Mouse (Mus musculus) forebrain, postnatal 0 days (tissue): ENCODE measurements around the gene Mki67. TPM values are rescaled to one million over a fixed set of nuclear protein-coding genes. Genes with fewer than 3 reads are reported as not detected.

ENCODE experiments used
- ATAC-seq: fragments of 200-750 bp; cut with Nextera tagmentation; 2 replicates; pipeline ENCODE4 v1.8.0; 2017; ENCODE audit warnings: mild to moderate bottlenecking, moderate library complexity
- DNase-seq: peaks from one replicate; pipeline ENCODE4 v3.0.0-alpha.2; 2015
- H3K27ac ChIP-seq: fragments of 300-500 bp; sonication (generic); 2 replicates; pipeline ENCODE4 v1.5.1; 2014; ENCODE audit warnings: low read depth, mild to moderate bottlenecking, antibody characterized with exemption, low read length, moderate library complexity, mixed read lengths
- H3K27me3 ChIP-seq: fragments of 300-500 bp; sonication (generic); 2 replicates; pipeline ENCODE4 v1.6.1; 2014; ENCODE audit warnings: mild to moderate bottlenecking, low read length, mixed read lengths; ENCODE audit not compliant: insufficient read depth
- H3K36me3 ChIP-seq: fragments of 300-500 bp; sonication (generic); 2 replicates; pipeline ENCODE4 v1.6.1; 2014; ENCODE audit warnings: mild to moderate bottlenecking, moderate library complexity; ENCODE audit not compliant: insufficient read depth
- H3K4me1 ChIP-seq: fragments of 300-500 bp; sonication (generic); 2 replicates; pipeline ENCODE4 v1.6.1; 2014; ENCODE audit warnings: antibody characterized with exemption; ENCODE audit not compliant: insufficient read depth
- H3K4me2 ChIP-seq: fragments of 300-500 bp; sonication (generic); 2 replicates; pipeline ENCODE4 v1.6.1; 2014; ENCODE audit warnings: low read depth, mild to moderate bottlenecking, moderate library complexity
- H3K4me3 ChIP-seq: fragments of 300-500 bp; sonication (generic); 2 replicates; pipeline ENCODE4 v1.5.1; 2014; ENCODE audit warnings: low read depth, low read length, mixed read lengths
- H3K9ac ChIP-seq: fragments of 300-500 bp; sonication (generic); 2 replicates; pipeline ENCODE4 v1.6.1; 2014; ENCODE audit warnings: mild to moderate bottlenecking
- H3K9me3 ChIP-seq: fragments of 300-500 bp; sonication (generic); 2 replicates; pipeline ENCODE4 v1.6.1; 2016; ENCODE audit warnings: low read length
- CTCF ChIP-seq: sonication (generic); IDR thresholded peaks from 2 replicates; pipeline ENCODE4 v1.5.1; 2016; ENCODE audit warnings: antibody characterized with exemption, control low read depth, low read depth
- WGBS: fragments of 180-500 bp; shearing (Covaris S2); extraction: QIAGEN DNeasy Blood & Tissue Kit; methylation state at CpG from one replicate; pipeline ENCODE4 v1.1.7; 2014; 5-methylcytosine and 5-hydroxymethylcytosine counted together
- polyA plus RNA-seq: library from polyadenylated mRNA; unstranded; fragments of >200 nt; fragmentation: Nextera tagmentation; extraction: Ambion mirVana; gene quantifications from 2 replicates; pipeline ENCODE4 v1.2.1, GENCODE M21; 2015
- total RNA-seq: library from RNA; depleted of rRNA; stranded (reverse); fragments of >200 nt; gene quantifications from 2 replicates; pipeline ENCODE4 v1.2.3, GENCODE M21; 2014

Mki67 gene
- total and polyA plus RNA-seq, 2 experiments from 2014 or later: 4.0 to 15.8 TPM

GRCm38 (mm10) chr7:135734379-135734778 is 18.2 kb upstream of the Mki67 start:
- no peaks in the 10 kb centered on the region for H3K27me3 ChIP-seq
- DNase-seq: no peak
- H3K4me3 ChIP-seq: no peak overlapping the region
- H3K36me3 ChIP-seq: no peaks in the 10 kb centered on the region
- no peak overlapping the region for H3K9ac ChIP-seq
- ATAC-seq: no peak
- no peaks in the 10 kb centered on the region for H3K9me3 ChIP-seq
- H3K27ac ChIP-seq: no peak overlapping the region
- 92% methylated on average over 5 of the region's 5 CpGs for WGBS
- TF ChIP-seq CTCF: no peak
- no peak overlapping the region for H3K4me2 ChIP-seq
- no peaks in the 10 kb centered on the region for H3K4me1 ChIP-seq

DNA sequence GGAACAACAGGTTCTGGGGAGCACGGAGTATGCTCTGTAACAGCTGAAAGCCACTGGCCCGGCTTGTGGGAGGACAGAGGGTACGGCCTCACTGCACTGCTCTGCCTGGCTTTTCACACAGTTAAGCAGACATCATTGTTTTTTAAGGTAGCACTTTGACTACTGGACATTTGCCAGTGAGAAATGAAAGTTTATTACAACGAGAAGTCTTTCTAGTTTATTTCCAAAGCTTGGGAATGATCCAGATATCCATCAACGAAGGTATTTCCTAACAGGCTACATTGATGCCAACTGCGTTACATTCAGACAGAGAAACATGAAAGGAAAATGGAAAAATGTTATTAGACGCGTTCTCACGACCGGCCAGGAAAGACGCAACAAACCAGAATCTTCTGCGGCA is 11.9 kb upstream of the Mki67 start:
- no peaks in the 10 kb centered on the region for H3K9me3 ChIP-seq
- no peaks in the 10 kb centered on the region for H3K27me3 ChIP-seq
- H3K36me3 ChIP-seq: no peaks in the 10 kb centered on the region
- DNase-seq: no peak
- 91% methylated on average over 12 of the region's 12 CpGs for WGBS
- no peak overlapping the region for H3K4me3 ChIP-seq
- TF ChIP-seq CTCF: no peak
- H3K9ac ChIP-seq: no peak overlapping the region
- no peak for ATAC-seq
- no peaks in the 10 kb centered on the region for H3K4me1 ChIP-seq
- H3K27ac ChIP-seq: no peak overlapping the region
- no peak overlapping the region for H3K4me2 ChIP-seq

GRCm38 (mm10) chr7:135726707-135727106 is 10.5 kb upstream of the Mki67 start:
- DNase-seq (no peak), ATAC-seq (no peak)
- no peak overlapping the region for H3K4me3 ChIP-seq
- no peaks in the 10 kb centered on the region for H3K9me3 ChIP-seq
- no peak for TF ChIP-seq CTCF
- H3K36me3 ChIP-seq: no peaks in the 10 kb centered on the region
- WGBS: 77% methylated on average over 1 of the region's 1 CpGs
- no peak overlapping the region for H3K4me2 ChIP-seq
- H3K9ac ChIP-seq: no peak overlapping the region
- H3K27ac ChIP-seq: no peak overlapping the region
- H3K27me3 ChIP-seq: no peaks in the 10 kb centered on the region
- no peaks in the 10 kb centered on the region for H3K4me1 ChIP-seq

GRCm38 (mm10) chr7:135723672-135724341 is 7.6 kb upstream of the Mki67 start:
- no peaks in the 10 kb centered on the region for H3K4me1 ChIP-seq
- 68% methylated on average over 6 of the region's 6 CpGs for WGBS
- DNase-seq (no peak), ATAC-seq (no peak)
- H3K36me3 ChIP-seq: no peaks in the 10 kb centered on the region
- TF ChIP-seq CTCF: no peak
- no peak overlapping the region for H3K4me2 ChIP-seq
- no peaks in the 10 kb centered on the region for H3K27me3 ChIP-seq
- H3K4me3 ChIP-seq: no peak overlapping the region
- no peak overlapping the region for H3K27ac ChIP-seq
- H3K9me3 ChIP-seq: no peaks in the 10 kb centered on the region
- H3K9ac ChIP-seq: no peak overlapping the region

DNA sequence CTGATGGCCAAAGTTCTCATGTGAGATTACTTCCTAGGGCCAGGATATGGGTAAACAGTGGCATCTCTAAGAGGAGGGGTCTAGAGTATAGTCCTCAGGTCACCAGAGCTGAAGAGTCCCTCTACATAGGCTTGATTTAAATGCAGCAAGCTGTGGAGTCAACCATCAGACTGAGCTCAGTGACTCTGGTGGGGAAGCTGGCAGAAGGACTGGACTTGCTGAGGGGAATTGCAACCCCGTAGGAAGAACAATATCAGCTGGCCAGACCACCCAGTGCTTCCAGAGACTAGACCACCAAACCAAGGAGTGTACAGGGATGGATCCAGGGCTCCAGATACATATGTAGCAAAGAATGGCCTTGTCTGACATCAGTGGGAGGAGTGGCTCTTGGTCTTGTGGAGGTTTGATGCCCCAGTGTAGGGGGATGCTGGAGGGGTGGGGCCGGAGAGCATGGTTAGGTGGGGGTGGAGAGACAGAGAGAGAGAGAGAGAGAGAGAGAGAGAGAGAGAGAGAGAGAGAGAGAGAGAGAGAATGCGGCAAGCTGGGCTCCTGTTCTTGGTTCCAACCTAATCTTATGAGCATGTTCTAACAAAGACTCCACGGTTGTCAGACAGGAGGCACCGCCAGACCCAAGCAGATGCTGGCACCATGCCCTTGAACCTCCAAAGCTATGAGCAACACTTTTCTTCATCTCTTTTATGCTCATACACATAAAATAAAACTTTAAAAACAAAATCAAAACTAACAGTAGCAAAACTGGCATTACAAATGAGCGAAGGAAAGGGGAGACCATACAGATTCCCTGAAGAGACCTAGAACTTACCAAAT is 6.1 kb upstream of the Mki67 start:
- no peak for TF ChIP-seq CTCF
- WGBS: 64% methylated on average over 6 of the region's 6 CpGs
- Histone ChIP-seq H3K27me3 (no peaks in the 10 kb centered on the region), H3K4me2 (no peak overlapping the region), H3K9me3 (no peaks in the 10 kb centered on the region), H3K4me1 (no peaks in the 10 kb centered on the region), H3K9ac (no peak overlapping the region), H3K4me3 (no peak overlapping the region), H3K36me3 (no peaks in the 10 kb centered on the region), H3K27ac (no peak overlapping the region)
- ATAC-seq (no peak), DNase-seq (no peak)

GRCm38 (mm10) chr7:135721436-135721992 is 5.4 kb upstream of the Mki67 start:
- TF ChIP-seq CTCF: no peak
- no peak overlapping the region for H3K27ac ChIP-seq
- ATAC-seq (no peak), DNase-seq (no peak)
- no peaks in the 10 kb centered on the region for H3K36me3 ChIP-seq
- H3K4me1 ChIP-seq: no peaks in the 10 kb centered on the region
- no peaks in the 10 kb centered on the region for H3K9me3 ChIP-seq
- H3K4me2 ChIP-seq: no peak overlapping the region
- WGBS: 86% methylated on average over 7 of the region's 7 CpGs
- H3K27me3 ChIP-seq: no peaks in the 10 kb centered on the region
- no peak overlapping the region for H3K9ac ChIP-seq
- H3K4me3 ChIP-seq: no peak overlapping the region
